Mouse (Mus musculus) MEL (cell line): ENCODE results near the gene Nid1. TPM values are rescaled to one million over a fixed set of nuclear protein-coding genes. Genes with fewer than 3 reads are reported as not detected.

ENCODE experiments used
- DNase-seq: peaks from one replicate; pipeline ENCODE4 v3.0.0; 2011; ENCODE audit warnings: low read depth, low spot score
- H3K27ac ChIP-seq: 2 replicates; pipeline ENCODE4 v1.5.1; 2012; ENCODE audit warnings: low read depth, mild to moderate bottlenecking, control low read depth, low read length, moderate library complexity; ENCODE audit not compliant: control insufficient read depth
- H3K27me3 ChIP-seq, 2 experiments: fragments of 150-350 bp in 1 of 2; sonication (generic) in 1 of 2; 2 replicates each; pipeline ENCODE4 v1.6.1; 2012; ENCODE audit warnings: low read length in 2 of 2, mild to moderate bottlenecking in 2 of 2, improper control_type of control experiment in 1 of 2, moderate library complexity in 1 of 2; ENCODE audit not compliant: insufficient read depth in 2 of 2, control insufficient read depth in 1 of 2
- H3K36me3 ChIP-seq, 2 experiments: 2 replicates each; pipeline ENCODE4 v1.6.1; 2012 to 2014; ENCODE audit warnings: low read length in 2 of 2, improper control_type of control experiment in 1 of 2, inconsistent platforms in 1 of 2, mild to moderate bottlenecking in 1 of 2; ENCODE audit not compliant: insufficient read depth in 2 of 2, control insufficient read depth in 1 of 2
- H3K4me1 ChIP-seq, 2 experiments: fragments of 150-350 bp in 1 of 2; sonication (generic) in 1 of 2; 2 replicates each; pipeline ENCODE4 v1.6.1; 2012; ENCODE audit warnings: low read length in 2 of 2, improper control_type of control experiment in 1 of 2, mild to moderate bottlenecking in 1 of 2; ENCODE audit not compliant: insufficient read depth in 2 of 2, control insufficient read depth in 1 of 2
- H3K4me3 ChIP-seq, 2 experiments: fragments of 150-350 bp in 1 of 2; sonication (generic) in 1 of 2; 2 replicates each; pipeline ENCODE4 v1.5.1; 2012; ENCODE audit warnings: low read depth in 2 of 2, low read length in 2 of 2, mild to moderate bottlenecking in 2 of 2, moderate library complexity in 2 of 2, control low read depth in 1 of 2, improper control_type of control experiment in 1 of 2; ENCODE audit not compliant: control insufficient read depth in 1 of 2, insufficient read depth in 1 of 2
- H3K79me2 ChIP-seq: 2 replicates; pipeline ENCODE4 v1.6.1; 2012; ENCODE audit warnings: mild to moderate bottlenecking, low read length, moderate library complexity; ENCODE audit not compliant: control insufficient read depth, poor library complexity, insufficient read depth
- H3K9ac ChIP-seq: 2 replicates; pipeline ENCODE4 v1.6.1; 2012; ENCODE audit warnings: low read depth, mild to moderate bottlenecking, control low read depth, low read length, moderate library complexity; ENCODE audit not compliant: control insufficient read depth, poor library complexity, severe bottlenecking
- H3K9me3 ChIP-seq: fragments of 150-350 bp; sonication (generic); replicated peaks from 2 replicates; pipeline ENCODE4 v1.6.1; 2012; ENCODE audit warnings: mild to moderate bottlenecking, low read length, improper control_type of control experiment, moderate library complexity; ENCODE audit not compliant: insufficient read depth
- BHLHE40 ChIP-seq: IDR thresholded peaks from 2 replicates; pipeline ENCODE4 v1.6.1; 2012; ENCODE audit warnings: low read depth, mild to moderate bottlenecking, inconsistent platforms, low read length, improper control_type of control experiment, borderline replicate concordance
- EP300 ChIP-seq, 2 experiments: IDR thresholded peaks; 2 replicates each; pipeline ENCODE4 v1.6.1; 2011; ENCODE audit warnings: improper control_type of control experiment in 2 of 2, low read length in 2 of 2, low read depth in 1 of 2, mild to moderate bottlenecking in 1 of 2
- HCFC1 ChIP-seq: IDR thresholded peaks from 2 replicates; pipeline ENCODE4 v1.6.1; 2012; ENCODE audit warnings: low read depth, mild to moderate bottlenecking, inconsistent platforms, low read length, improper control_type of control experiment, moderate library complexity
- JUND ChIP-seq: IDR thresholded peaks from 2 replicates; pipeline ENCODE4 v1.6.1; 2011; ENCODE audit warnings: low read depth, mild to moderate bottlenecking, improper control_type of control experiment, low read length
- MEF2A ChIP-seq: IDR thresholded peaks from 2 replicates; pipeline ENCODE4 v1.6.1; 2014; ENCODE audit warnings: low read depth, mild to moderate bottlenecking, inconsistent platforms, low read length, improper control_type of control experiment; ENCODE audit not compliant: poor library complexity, insufficient replicate concordance, severe bottlenecking; ENCODE audit errors: extremely low read depth
- MXI1 ChIP-seq: IDR thresholded peaks from 2 replicates; pipeline ENCODE4 v1.6.1; 2011; ENCODE audit warnings: mild to moderate bottlenecking, low read depth, low read length, improper control_type of control experiment
- MYB ChIP-seq: IDR thresholded peaks from 2 replicates; pipeline ENCODE4 v1.6.1; 2011; ENCODE audit warnings: mild to moderate bottlenecking, low read depth, low read length, improper control_type of control experiment
- MYC ChIP-seq: IDR thresholded peaks from 2 replicates; pipeline ENCODE4 v1.6.1; 2011; ENCODE audit warnings: low read depth, mild to moderate bottlenecking, low read length, improper control_type of control experiment, moderate library complexity
- NELFE ChIP-seq: IDR thresholded peaks from 2 replicates; pipeline ENCODE4 v1.6.1; 2011; ENCODE audit warnings: low read depth, low read length, improper control_type of control experiment
- POLR2AphosphoS2 ChIP-seq: IDR thresholded peaks from 2 replicates; pipeline ENCODE4 v1.6.1; 2011; ENCODE audit warnings: low read length, improper control_type of control experiment
- POLR2AphosphoS5 ChIP-seq: IDR thresholded peaks from 2 replicates; pipeline ENCODE4 v1.6.1; 2012; ENCODE audit warnings: low read depth, borderline replicate concordance, mild to moderate bottlenecking, inconsistent platforms, low read length, moderate library complexity, mixed read lengths
- RAD21 ChIP-seq: IDR thresholded peaks from 2 replicates; pipeline ENCODE4 v1.6.1; 2011; ENCODE audit warnings: mild to moderate bottlenecking, low read depth, low read length, improper control_type of control experiment
- RCOR1 ChIP-seq: IDR thresholded peaks from 2 replicates; pipeline ENCODE4 v1.6.1; 2012; ENCODE audit warnings: low read depth, mild to moderate bottlenecking, inconsistent platforms, low read length, improper control_type of control experiment
- SIN3A ChIP-seq: IDR thresholded peaks from 2 replicates; pipeline ENCODE4 v1.6.1; 2012; ENCODE audit warnings: low read length, improper control_type of control experiment, inconsistent platforms
- USF1 ChIP-seq: IDR thresholded peaks from 2 replicates; pipeline ENCODE4 v1.6.1; 2014; ENCODE audit warnings: low read depth, mild to moderate bottlenecking, inconsistent platforms, low read length, improper control_type of control experiment, moderate library complexity
- ZKSCAN1 ChIP-seq: IDR thresholded peaks from 2 replicates; pipeline ENCODE4 v1.6.1; 2012; ENCODE audit warnings: low read depth, mild to moderate bottlenecking, inconsistent platforms, low read length, improper control_type of control experiment, moderate library complexity
- ZMIZ1 ChIP-seq: IDR thresholded peaks from 2 replicates; pipeline ENCODE4 v1.6.1; 2012; ENCODE audit warnings: low read depth, mild to moderate bottlenecking, inconsistent platforms, low read length, improper control_type of control experiment, moderate library complexity
- ZNF384 ChIP-seq: IDR thresholded peaks from 2 replicates; pipeline ENCODE4 v1.6.1; 2012; ENCODE audit warnings: low read depth, mild to moderate bottlenecking, inconsistent platforms, low read length, improper control_type of control experiment
- polyA plus RNA-seq, 2 experiments: library from polyadenylated mRNA; stranded (reverse) in 1 of 2; unstranded in 1 of 2; fragments of >175 nt in 1 of 2; fragments of >200 nt in 1 of 2; gene quantifications; 2 replicates each; pipeline versions ENCODE4 v1.2.1 to v1.2.4; 2012; ENCODE audit warnings: low replicate concordance in 2 of 2, low read depth in 1 of 2; ENCODE audit not compliant: insufficient read length in 2 of 2, insufficient read depth in 1 of 2, missing spikeins in 1 of 2
- total RNA-seq: library from RNA; depleted of rRNA; stranded (reverse); fragments of 300-350 nt; gene quantifications from 2 replicates; pipeline ENCODE4 v1.2.3, GENCODE M21; 2012

Gene Nid1
- total and polyA plus RNA-seq, 3 experiments, result not detected

DNA sequence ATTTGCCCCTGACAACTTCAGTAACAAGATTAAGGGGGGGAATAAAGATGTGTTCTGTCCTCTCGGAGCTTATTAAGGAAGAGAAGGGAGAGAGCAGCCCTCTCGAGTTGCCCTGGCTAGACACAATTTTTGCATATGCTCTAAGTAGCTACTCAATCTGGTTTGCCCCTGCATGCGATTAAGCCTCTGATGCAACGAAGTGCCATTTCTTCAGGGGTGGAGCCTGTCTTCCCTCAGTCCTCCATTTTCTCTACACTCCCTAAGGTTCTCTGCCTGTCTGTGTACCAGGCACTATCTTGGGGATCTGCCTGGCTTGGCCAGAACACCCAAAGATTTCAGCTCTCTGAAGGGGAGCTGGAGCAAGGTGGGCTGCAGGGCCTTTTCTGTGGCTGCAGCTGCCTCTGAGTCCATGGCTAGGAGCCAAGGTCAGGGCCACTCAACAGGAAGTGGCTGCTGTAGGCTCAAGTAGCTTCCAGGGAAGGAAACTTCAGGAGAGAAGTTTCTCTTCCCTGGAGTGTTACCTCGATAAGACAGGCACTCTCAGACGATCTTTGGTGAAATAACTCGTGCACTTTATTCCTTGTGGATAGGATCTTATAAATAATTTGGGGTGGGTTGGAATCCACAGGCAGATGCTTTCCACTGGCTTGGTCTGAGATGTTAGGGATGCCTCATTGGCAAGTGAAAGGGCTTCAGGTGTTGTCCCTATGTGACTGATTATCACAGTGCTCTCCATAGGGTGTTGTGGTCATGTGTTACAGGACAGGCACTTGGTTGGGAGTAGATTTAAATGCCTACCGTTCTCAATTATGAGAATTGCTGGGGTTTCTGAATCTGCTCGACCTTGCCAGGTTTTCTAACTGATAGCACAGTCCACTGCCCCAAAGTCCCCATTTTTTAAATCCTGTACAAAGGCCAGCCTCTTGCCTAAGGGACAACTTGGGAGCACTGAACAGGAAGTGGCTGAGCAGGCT lies 112.6 kb downstream of the Nid1 start:
- TF ChIP-seq EP300 (IDR thresholded peaks at IDR 0.05; ENCODE audit: low read depth in 1 of 2, low read length in 2 of 2) (no peak), RAD21 (no peak), JUND (no peak), ZMIZ1 (no peak), SIN3A (no peak), NELFE (no peak), MYB (no peak), MXI1 (no peak), BHLHE40 (no peak)
- H3K36me3 ChIP-seq, result peaks cover 0 to 4% of the 10 kb centered on the region in 2 experiments; a peak in 2 of 4 replicates
- peak overlapping the region; percentile 24; the same call in 1 of the 2 replicates for H3K27ac ChIP-seq
- H3K4me3 ChIP-seq, result no peak overlapping the region
- peak overlapping the region; percentile 11; the same call in 1 of the 2 replicates for H3K9ac ChIP-seq
- no peaks in the 10 kb centered on the region for H3K27me3 ChIP-seq
- no peaks in the 10 kb centered on the region for H3K9me3 ChIP-seq
- no peaks in the 10 kb centered on the region for H3K79me2 ChIP-seq
- DNase-seq, result peak; percentile 32
- peaks cover 6 to 13% of the 10 kb centered on the region in 2 experiments; a peak in 3 of 4 replicates for H3K4me1 ChIP-seq

DNA sequence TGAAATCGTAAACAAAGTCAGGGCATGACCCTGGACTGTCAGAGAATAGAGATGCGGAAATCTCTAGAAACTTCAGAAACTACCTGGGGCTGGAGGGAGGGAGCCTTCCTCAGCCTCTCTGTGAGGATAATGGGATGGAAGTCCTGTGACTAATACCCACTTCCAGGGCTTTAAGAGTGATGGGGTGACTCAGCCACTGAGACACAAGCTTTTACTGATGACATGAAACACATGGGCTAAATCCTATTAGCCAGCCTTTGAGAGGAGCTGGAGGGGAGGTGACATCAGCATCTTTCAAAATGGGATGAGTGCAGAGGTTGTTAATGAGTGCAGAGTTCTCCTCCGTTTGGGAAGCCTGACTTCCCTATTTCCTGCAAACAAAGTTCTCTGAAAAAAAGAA lies 114.7 kb downstream of the Nid1 start:
- Histone ChIP-seq H3K27me3 (no peaks in the 10 kb centered on the region), H3K79me2 (no peaks in the 10 kb centered on the region), H3K27ac (no peak overlapping the region), H3K4me1 (peaks cover 6 to 13% of the 10 kb centered on the region in 2 experiments; a peak in 3 of 4 replicates), H3K9ac (no peak overlapping the region), H3K4me3 (no peak overlapping the region), H3K36me3 (peaks cover 0 to 4% of the 10 kb centered on the region in 2 experiments; a peak in 2 of 4 replicates), H3K9me3 (no peaks in the 10 kb centered on the region)
- no peak for TF ChIP-seq USF1
- no peak for TF ChIP-seq POLR2AphosphoS2
- TF ChIP-seq ZNF384, result no peak
- TF ChIP-seq MEF2A, result no peak
- TF ChIP-seq ZMIZ1, result no peak
- no peak for TF ChIP-seq POLR2AphosphoS5
- TF ChIP-seq MXI1, result no peak
- TF ChIP-seq BHLHE40, result no peak
- no peak for TF ChIP-seq MYB
- no peak for TF ChIP-seq RCOR1
- no peak for TF ChIP-seq MYC
- no peak for TF ChIP-seq HCFC1
- no peak for TF ChIP-seq ZKSCAN1
- DNase-seq, result peak; percentile 11
